17 mouse cellular contexts compared by ENCODE assay signal in the genomic region with DNA sequence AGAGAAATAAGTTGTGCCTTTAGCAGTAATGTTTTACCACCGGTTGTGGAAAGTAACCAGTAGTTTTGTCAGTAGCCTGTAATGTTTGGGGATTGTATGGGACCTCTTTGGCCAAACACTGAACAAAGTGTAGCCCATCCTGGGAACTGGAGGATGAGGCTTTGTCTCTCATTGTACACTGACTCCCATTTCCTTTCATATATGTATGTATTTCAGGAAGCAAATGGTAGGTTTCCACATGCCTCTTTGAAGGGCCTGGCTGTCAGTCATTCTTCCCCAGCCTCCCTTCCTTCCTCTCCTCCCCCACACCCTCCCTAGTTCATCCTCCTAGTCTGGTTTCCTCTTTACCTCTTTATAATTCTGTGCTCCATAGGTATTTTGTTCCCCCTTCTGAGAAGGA.
"Had no signal": no experiment of that assay in that cellular context is flagged by ENCODE, and none has a peak within 500 bp of the region (broad histone marks: within the 10 kb centered on the region; RNA-seq: fewer than 3 reads in every experiment).

No protein-coding gene starts in this region.

- H3K4me3 ChIP-seq: neural tube, embryonic 12.5 days; neural tube, embryonic 13.5 days; neural tube, embryonic 15.5 days; stomach, embryonic 15.5 days had no signal

- H3K9ac ChIP-seq: neural tube, embryonic 12.5 days; neural tube, embryonic 13.5 days; neural tube, embryonic 15.5 days; stomach, embryonic 15.5 days had no signal

- H3K27ac ChIP-seq: neural tube, embryonic 12.5 days; neural tube, embryonic 13.5 days; neural tube, embryonic 15.5 days; stomach, embryonic 15.5 days; stomach, postnatal 0 days had no signal

- H3K4me1 ChIP-seq: stomach, embryonic 15.5 days had no signal

- H3K27me3 ChIP-seq: neural tube, embryonic 12.5 days; neural tube, embryonic 13.5 days; neural tube, embryonic 15.5 days; stomach, embryonic 15.5 days had no signal

- H3K9me3 ChIP-seq: neural tube, embryonic 12.5 days; neural tube, embryonic 13.5 days; neural tube, embryonic 15.5 days; stomach, embryonic 15.5 days had no signal

- DNase-seq: retina, postnatal 1 day; right cerebral cortex, adult 18-20 months; right cerebral cortex, postnatal 14 days; right cerebral cortex, postnatal 25 days; right cerebral cortex, postnatal 4 days; spleen, adult 18-20 months; thymus, adult 18-20 months; thymus, adult 2 months; thymus, postnatal 14 days; thymus, postnatal 25 days; thymus, postnatal 36 days; thymus, postnatal 4 days had no signal

- H3K36me3 ChIP-seq: neural tube, embryonic 12.5 days; neural tube, embryonic 13.5 days; neural tube, embryonic 15.5 days; stomach, embryonic 15.5 days had no signal

- H3K4me2 ChIP-seq: neural tube, embryonic 12.5 days; neural tube, embryonic 13.5 days; neural tube, embryonic 15.5 days; stomach, embryonic 15.5 days had no signal
